Mouse (Mus musculus) midbrain, postnatal 0 days (tissue): ENCODE results near the gene Rps27a. TPM values are rescaled to one million over a fixed set of nuclear protein-coding genes. Genes with fewer than 3 reads are reported as not detected.
A peak's percentile ranks its signal among the peaks of the same experiment; 100 is the strongest.

Source experiments
- ATAC-seq: fragments of 200-750 bp; cut with Nextera tagmentation; 2 replicates; pipeline ENCODE4 v1.8.0; 2017; ENCODE audit warnings: moderate number of reproducible peaks, mild to moderate bottlenecking, moderate TSS enrichment, moderate library complexity; ENCODE audit not compliant: low FRiP score
- DNase-seq: peaks from one replicate; pipeline ENCODE4 v3.0.0-alpha.2; 2015; ENCODE audit warnings: low spot score
- H3K27ac ChIP-seq: fragments of 300-500 bp; sonication (generic); 2 replicates; pipeline ENCODE4 v1.5.1; 2014; ENCODE audit warnings: low read depth, mild to moderate bottlenecking, low read length, mixed read lengths
- H3K27me3 ChIP-seq: fragments of 300-500 bp; sonication (generic); 2 replicates; pipeline ENCODE4 v1.6.1; 2014; ENCODE audit warnings: low read length, control low read depth, mixed read lengths; ENCODE audit not compliant: insufficient read depth
- H3K36me3 ChIP-seq: fragments of 300-500 bp; sonication (generic); 2 replicates; pipeline ENCODE4 v1.6.1; 2014; ENCODE audit warnings: low read length, control low read depth, mixed read lengths; ENCODE audit not compliant: insufficient read depth
- H3K4me1 ChIP-seq: fragments of 300-500 bp; sonication (generic); 2 replicates; pipeline ENCODE4 v1.6.1; 2014; ENCODE audit warnings: mild to moderate bottlenecking, control low read depth, antibody characterized with exemption, low read length, mixed read lengths; ENCODE audit not compliant: insufficient read depth
- H3K4me2 ChIP-seq: fragments of 300-500 bp; sonication (generic); 2 replicates; pipeline ENCODE4 v1.6.1; 2014; ENCODE audit warnings: low read depth, mild to moderate bottlenecking, low read length, mixed read lengths; ENCODE audit not compliant: poor library complexity, severe bottlenecking
- H3K4me3 ChIP-seq: fragments of 300-500 bp; sonication (generic); 2 replicates; pipeline ENCODE4 v1.5.1; 2014; ENCODE audit warnings: low read depth, mild to moderate bottlenecking, low read length, moderate library complexity
- H3K9ac ChIP-seq: fragments of 300-500 bp; sonication (generic); replicated peaks from 2 replicates; pipeline ENCODE4 v1.6.1; 2014; ENCODE audit warnings: mild to moderate bottlenecking, low read length, moderate library complexity, mixed read lengths; ENCODE audit not compliant: poor library complexity, severe bottlenecking
- H3K9me3 ChIP-seq: fragments of 300-500 bp; sonication (generic); 2 replicates; pipeline ENCODE4 v1.6.1; 2016; ENCODE audit warnings: low read length, control low read depth
- CTCF ChIP-seq: IDR thresholded peaks from 2 replicates; pipeline ENCODE4 v1.5.1; 2016; ENCODE audit warnings: antibody characterized with exemption, mild to moderate bottlenecking
- WGBS: fragments of 180-500 bp; shearing (Covaris S2); extraction: QIAGEN DNeasy Blood & Tissue Kit; methylation state at CpG from one replicate; pipeline ENCODE4 v1.1.7; 2014; 5-methylcytosine and 5-hydroxymethylcytosine counted together
- polyA plus RNA-seq: library from polyadenylated mRNA; unstranded; fragments of >200 nt; fragmentation: Nextera tagmentation; extraction: Ambion mirVana; gene quantifications from 2 replicates; pipeline ENCODE4 v1.2.1, GENCODE M21; 2015
- total RNA-seq: library from RNA; depleted of rRNA; stranded (reverse); fragments of >200 nt; gene quantifications from 2 replicates; pipeline ENCODE4 v1.2.3, GENCODE M21; 2014

Gene Rps27a
- total and polyA plus RNA-seq, 2 experiments from 2014 or later, result 314 to 553 TPM

GRCm38 (mm10) chr11:29563406-29563805 lies 15.5 kb upstream of the Rps27a start:
- no peaks in the 10 kb centered on the region for H3K27me3 ChIP-seq
- no peak overlapping the region for H3K4me2 ChIP-seq
- no peaks in the 10 kb centered on the region for H3K36me3 ChIP-seq
- TF ChIP-seq CTCF, result no peak
- H3K4me1 ChIP-seq, result no peaks in the 10 kb centered on the region
- DNase-seq (no peak), ATAC-seq (no peak)
- 87% methylated on average over 2 of the region's 2 CpGs for WGBS
- no peak overlapping the region for H3K9ac ChIP-seq
- H3K9me3 ChIP-seq, result no peaks in the 10 kb centered on the region
- H3K27ac ChIP-seq, result no peak overlapping the region
- H3K4me3 ChIP-seq, result no peak overlapping the region

GRCm38 (mm10) chr11:29560990-29561389 lies 13.1 kb upstream of the Rps27a start:
- Histone ChIP-seq H3K4me3 (no peak overlapping the region), H3K4me2 (no peak overlapping the region), H3K27me3 (no peaks in the 10 kb centered on the region), H3K36me3 (no peaks in the 10 kb centered on the region), H3K9me3 (no peaks in the 10 kb centered on the region), H3K9ac (no peak overlapping the region), H3K27ac (no peak overlapping the region), H3K4me1 (no peaks in the 10 kb centered on the region)
- ATAC-seq (no peak), DNase-seq (no peak)
- no peak for TF ChIP-seq CTCF
- 86% methylated on average over 3 of the region's 3 CpGs for WGBS

DNA sequence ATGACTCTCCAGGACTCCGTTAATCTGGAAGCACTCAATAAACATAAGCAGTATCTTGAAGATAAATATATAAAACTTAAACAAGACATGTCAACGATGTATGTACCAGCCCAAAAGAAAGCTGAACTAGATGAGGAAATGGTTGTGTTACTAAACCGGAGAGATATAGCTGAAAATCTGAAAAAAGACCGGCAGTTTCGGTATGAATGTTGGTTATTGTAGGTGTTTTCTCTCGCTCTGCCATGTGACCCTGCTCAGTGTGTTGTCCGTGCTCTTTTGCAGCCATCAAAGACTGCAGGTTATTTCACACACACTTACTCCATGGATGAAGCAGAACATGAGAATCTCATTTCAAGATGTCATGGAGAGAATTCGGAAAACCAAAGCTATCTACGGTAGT lies 12.5 kb upstream of the Rps27a start:
- no peak for TF ChIP-seq CTCF
- H3K4me1 ChIP-seq, result no peaks in the 10 kb centered on the region
- no peak overlapping the region for H3K4me2 ChIP-seq
- no peak overlapping the region for H3K4me3 ChIP-seq
- ATAC-seq, result no peak
- DNase-seq, result no peak
- no peak overlapping the region for H3K27ac ChIP-seq
- H3K27me3 ChIP-seq, result no peaks in the 10 kb centered on the region
- no peak overlapping the region for H3K9ac ChIP-seq
- no peaks in the 10 kb centered on the region for H3K9me3 ChIP-seq
- 90% methylated on average over 9 of the region's 9 CpGs for WGBS
- no peaks in the 10 kb centered on the region for H3K36me3 ChIP-seq

DNA sequence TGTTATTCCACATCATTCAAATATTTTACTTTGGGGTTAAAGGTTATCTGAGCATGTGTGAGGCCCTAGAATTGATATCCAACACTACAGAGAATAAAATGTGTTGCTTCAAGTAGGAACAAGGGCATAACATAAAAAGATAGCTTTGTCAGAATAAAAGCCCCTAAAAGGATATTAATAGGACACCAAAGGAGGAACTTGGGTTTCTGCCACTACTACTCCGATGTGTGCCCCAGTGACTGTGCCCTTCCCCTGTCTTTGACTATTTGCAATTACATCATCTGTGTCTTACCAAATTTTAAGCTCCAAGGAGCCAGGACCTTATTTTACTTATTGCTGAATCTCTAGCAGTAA lies 1.5 kb upstream of the Rps27a start:
- no peak for TF ChIP-seq CTCF
- Histone ChIP-seq H3K36me3 (no peaks in the 10 kb centered on the region; the same call in 1 of the 2 replicates), H3K4me2 (no peak overlapping the region), H3K4me3 (no peak overlapping the region), H3K9me3 (no peaks in the 10 kb centered on the region), H3K9ac (no peak overlapping the region), H3K27me3 (no peaks in the 10 kb centered on the region), H3K27ac (no peak overlapping the region), H3K4me1 (no peaks in the 10 kb centered on the region)
- WGBS, result 88% methylated on average over 1 of the region's 1 CpGs
- ATAC-seq (no peak), DNase-seq (no peak)

GRCm38 (mm10) chr11:29548504-29549424 lies 855 bp upstream of the Rps27a start:
- peak overlapping the region; percentile 72 for H3K4me2 ChIP-seq
- H3K27ac ChIP-seq, result peak overlapping the region; percentile 93
- peak overlapping the region; percentile 74 for H3K4me3 ChIP-seq
- DNase-seq (peak; percentile 1), ATAC-seq (no peak)
- no peak for TF ChIP-seq CTCF
- no peaks in the 10 kb centered on the region for H3K9me3 ChIP-seq
- peaks cover 5% of the 10 kb centered on the region; the same call in 1 of the 2 replicates for H3K36me3 ChIP-seq
- 28% methylated on average over 23 of the region's 23 CpGs for WGBS
- H3K4me1 ChIP-seq, result no peaks in the 10 kb centered on the region
- H3K27me3 ChIP-seq, result no peaks in the 10 kb centered on the region
- peak overlapping the region; percentile 89 for H3K9ac ChIP-seq

GRCm38 (mm10) chr11:29547249-29547751 lies 609 bp downstream of the Rps27a start:
- Histone ChIP-seq H3K4me1 (no peaks in the 10 kb centered on the region), H3K27me3 (no peaks in the 10 kb centered on the region), H3K36me3 (peaks cover 6% of the 10 kb centered on the region; the same call in 1 of the 2 replicates), H3K4me2 (peak overlapping the region; percentile 72), H3K9ac (peak overlapping the region; percentile 89), H3K27ac (peak overlapping the region; percentile 93), H3K4me3 (peak overlapping the region; percentile 74), H3K9me3 (no peaks in the 10 kb centered on the region)
- ATAC-seq (peak; percentile 57), DNase-seq (no peak)
- no peak for TF ChIP-seq CTCF
- under 1% methylated on average over 27 of the region's 27 CpGs for WGBS
